Mouse (Mus musculus): ENCODE measurements around the gene Kctd17.

Gene Kctd17

GRCm38 (mm10) chr15:78481448-78482000, 53.2 kb downstream of the Kctd17 start:
- no peak for DNase-seq (ENCODE audit: low read depth)

- DNase-seq (ENCODE audit: low read depth): no peak
Observed at GRCm38 (mm10) chr15:78482518-78482917, 54.2 kb downstream of the Kctd17 start.

GRCm38 (mm10) chr15:78483311-78483710, 54.9 kb downstream of the Kctd17 start:
- no peak for DNase-seq (ENCODE audit: low read depth)

DNA sequence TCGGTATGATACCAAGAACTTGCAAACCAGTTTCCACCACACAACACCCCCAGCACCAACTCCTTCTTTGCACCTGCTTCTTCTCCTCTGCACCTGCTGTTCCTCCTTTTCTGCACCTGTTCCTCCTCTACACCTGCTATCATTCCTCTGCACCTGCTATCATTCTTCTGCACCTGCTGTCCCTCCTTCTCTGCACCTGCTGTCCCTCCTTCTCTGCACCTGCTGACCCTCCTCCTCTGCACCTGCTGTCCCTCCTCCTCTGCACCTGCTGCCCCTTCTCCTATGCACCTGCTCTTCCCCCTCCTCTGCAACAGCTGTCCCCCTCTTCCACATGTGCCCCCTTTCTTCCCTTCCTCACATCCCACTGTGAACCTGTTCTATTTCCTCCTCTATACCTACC, 58.2 kb downstream of the Kctd17 start:
- DNase-seq (ENCODE audit: low read depth): no peak

DNA sequence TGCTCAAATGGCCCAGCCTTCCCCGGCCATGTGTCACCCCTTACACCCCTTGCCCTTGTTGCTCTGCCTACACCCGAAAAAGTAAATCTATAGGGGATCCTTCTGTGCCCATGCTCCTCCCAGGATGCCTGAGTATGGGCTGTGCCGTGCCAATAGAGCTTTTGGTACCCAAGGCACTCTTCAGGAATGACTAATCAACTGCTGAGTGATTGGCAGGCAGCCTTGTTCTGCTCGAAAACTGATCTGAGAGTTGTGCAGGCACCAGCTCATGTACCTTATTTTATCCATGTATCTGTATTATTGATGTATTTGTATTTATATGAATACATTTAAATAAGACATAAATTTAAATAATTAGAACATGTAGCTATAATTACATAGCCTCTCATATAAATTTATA, 58.7 kb downstream of the Kctd17 start:
- DNase-seq (ENCODE audit: low read depth): no peak

Data from c-Kit-positive CD71-negative TER-119-negative erythroid progenitor cells, embryonic 14.5 days (primary cell).